Mouse (Mus musculus) lung, postnatal 36 days (tissue): ENCODE data around the gene Mup2.
"Not testable (repeated sequence)": the region's sequence is repeated elsewhere in the genome, so short reads cannot be mapped to it uniquely, and the experiment has no call there.

Experiments used
- DNase-seq: peaks from one replicate; pipeline ENCODE4 v3.0.0; 2022; ENCODE audit warnings: mixed read lengths

Mup2 gene

DNA sequence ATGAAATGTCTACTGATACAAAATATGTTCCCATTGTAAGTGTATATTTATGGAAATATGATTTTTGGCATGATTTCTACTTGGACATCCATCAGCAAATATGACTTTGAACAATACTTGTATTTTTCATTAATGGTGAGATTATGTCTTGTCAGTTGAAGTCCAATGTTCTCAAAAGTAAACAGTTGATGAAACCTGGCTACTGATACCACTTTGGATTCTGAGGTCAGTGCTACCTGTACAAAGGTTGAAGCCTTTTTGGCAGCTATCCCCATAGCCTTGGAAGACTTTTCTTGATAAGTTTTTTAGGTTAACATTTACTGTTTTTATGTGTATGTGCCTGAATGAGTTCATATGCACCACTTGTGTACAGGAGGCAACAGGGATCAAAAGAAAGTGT is at the start of gene Mup2:
TSS of gene Mup2 (minus strand) at position 101 of the 400 bp plus-strand sequence.
- DNase-seq = not testable (repeated sequence)
